Mouse (Mus musculus) heart, embryonic 12.5 days (tissue): ENCODE measurements around the gene Sh2d3c. TPM values are rescaled to one million over a fixed set of nuclear protein-coding genes. Genes with fewer than 3 reads are reported as not detected.

Source experiments
- ATAC-seq: fragments of 200-750 bp; cut with Nextera tagmentation; 2 replicates; pipeline ENCODE4 v1.8.0; 2017; ENCODE audit warnings: moderate TSS enrichment, moderate library complexity; ENCODE audit not compliant: insufficient number of reproducible peaks, low FRiP score
- H3K27ac ChIP-seq: fragments of 300-500 bp; sonication (generic); 2 replicates; pipeline ENCODE4 v1.5.1; 2016; ENCODE audit warnings: mild to moderate bottlenecking, moderate library complexity; ENCODE audit not compliant: poor library complexity, severe bottlenecking
- H3K27me3 ChIP-seq: fragments of 300-500 bp; sonication (generic); replicated peaks from 2 replicates; pipeline ENCODE4 v1.6.1; 2016; ENCODE audit warnings: mild to moderate bottlenecking, moderate library complexity
- H3K36me3 ChIP-seq: fragments of 300-500 bp; sonication (generic); 2 replicates; pipeline ENCODE4 v1.6.1; 2016; ENCODE audit warnings: mild to moderate bottlenecking, moderate library complexity
- H3K4me1 ChIP-seq: fragments of 300-500 bp; sonication (generic); replicated peaks from 2 replicates; pipeline ENCODE4 v1.6.1; 2016; ENCODE audit warnings: mild to moderate bottlenecking
- H3K4me2 ChIP-seq: fragments of 300-500 bp; sonication (generic); 2 replicates; pipeline ENCODE4 v1.6.1; 2016; ENCODE audit warnings: mild to moderate bottlenecking, moderate library complexity
- H3K4me3 ChIP-seq: fragments of 300-500 bp; sonication (generic); 2 replicates; pipeline ENCODE4 v1.5.1; 2016; ENCODE audit warnings: mild to moderate bottlenecking
- H3K9ac ChIP-seq: fragments of 300-500 bp; sonication (generic); 2 replicates; pipeline ENCODE4 v1.6.1; 2016; ENCODE audit warnings: mild to moderate bottlenecking, moderate library complexity
- H3K9me3 ChIP-seq: fragments of 300-500 bp; sonication (generic); replicated peaks from 2 replicates; pipeline ENCODE4 v1.6.1; 2016; ENCODE audit warnings: mild to moderate bottlenecking, moderate library complexity
- WGBS: fragments of 180-500 bp; shearing (Covaris S2); methylation state at CpG from one replicate; pipeline ENCODE4 v1.1.7; 2016; 5-methylcytosine and 5-hydroxymethylcytosine counted together
- polyA plus RNA-seq: library from polyadenylated mRNA; unstranded; fragments of >200 nt; fragmentation: Nextera tagmentation; extraction: Ambion mirVana; gene quantifications from 2 replicates; pipeline ENCODE4 v1.2.1, GENCODE M21; 2016

Gene Sh2d3c
- polyA plus RNA-seq: 35.4 and 36.0 TPM in 2 replicates

- Histone ChIP-seq H3K4me3 (peak within 1 kb of the TSS; percentile 4), H3K27me3 (no peaks in the 10 kb centered on the region), H3K9me3 (no peaks in the 10 kb centered on the region), H3K9ac (peak within 1 kb of the TSS; percentile 42), H3K4me1 (peaks cover 20% of the 10 kb centered on the region), H3K27ac (peak within 1 kb of the TSS; percentile 26; the same call in 1 of the 2 replicates), H3K36me3 (no peaks in the 10 kb centered on the region; the same call in 1 of the 2 replicates), H3K4me2 (peak within 1 kb of the TSS; percentile 44)
- 35% methylated on average over 8 of the region's 8 CpGs for WGBS
- no peak; the same call in 1 of the 2 replicates for ATAC-seq
Measured at GRCm38 (mm10) chr2:32720681-32721229, at the start of gene Sh2d3c. Gene Sh2d3c, plus strand, starts transcription at chr2:32721055.

GRCm38 (mm10) chr2:32671147-32671546 lies 49.7 kb upstream of the Sh2d3c start:
- H3K4me3 ChIP-seq: no peak overlapping the region
- H3K9me3 ChIP-seq: no peaks in the 10 kb centered on the region
- peaks cover 43% of the 10 kb centered on the region for H3K4me1 ChIP-seq
- no peak overlapping the region for H3K9ac ChIP-seq
- H3K27ac ChIP-seq: no peak overlapping the region
- WGBS: 83% methylated on average over 9 of the region's 9 CpGs
- H3K4me2 ChIP-seq: no peak overlapping the region
- no peaks in the 10 kb centered on the region for H3K27me3 ChIP-seq
- no peak for ATAC-seq
- peaks cover 68% of the 10 kb centered on the region for H3K36me3 ChIP-seq

GRCm38 (mm10) chr2:32671907-32672595 lies 48.8 kb upstream of the Sh2d3c start:
- H3K4me1 ChIP-seq: peaks cover 38% of the 10 kb centered on the region
- H3K27me3 ChIP-seq: no peaks in the 10 kb centered on the region
- no peak for ATAC-seq
- no peak overlapping the region for H3K4me3 ChIP-seq
- WGBS: 59% methylated on average over 9 of the region's 9 CpGs
- no peaks in the 10 kb centered on the region for H3K9me3 ChIP-seq
- H3K9ac ChIP-seq: no peak overlapping the region
- H3K36me3 ChIP-seq: peaks cover 72% of the 10 kb centered on the region
- H3K4me2 ChIP-seq: no peak overlapping the region
- peak overlapping the region; percentile 24; the same call in 1 of the 2 replicates for H3K27ac ChIP-seq

- Histone ChIP-seq H3K4me1 (peaks cover 29% of the 10 kb centered on the region), H3K27ac (no peak overlapping the region), H3K9ac (no peak overlapping the region), H3K9me3 (no peaks in the 10 kb centered on the region), H3K36me3 (peaks cover 84% of the 10 kb centered on the region), H3K27me3 (no peaks in the 10 kb centered on the region), H3K4me2 (no peak overlapping the region), H3K4me3 (no peak overlapping the region)
- 73% methylated on average over 16 of the region's 16 CpGs for WGBS
- no peak for ATAC-seq
Measured at GRCm38 (mm10) chr2:32673176-32673917, 47.5 kb upstream of the Sh2d3c start.

- Histone ChIP-seq H3K36me3 (peaks cover 86% of the 10 kb centered on the region), H3K9me3 (no peaks in the 10 kb centered on the region), H3K4me3 (no peak overlapping the region), H3K4me2 (no peak overlapping the region), H3K27me3 (no peaks in the 10 kb centered on the region), H3K4me1 (peaks cover 50% of the 10 kb centered on the region), H3K9ac (no peak overlapping the region), H3K27ac (no peak overlapping the region)
- no peak for ATAC-seq
- 88% methylated on average over 3 of the region's 3 CpGs for WGBS
Measured at GRCm38 (mm10) chr2:32676821-32677220, 44.0 kb upstream of the Sh2d3c start.

- H3K4me1 ChIP-seq: peaks cover 43% of the 10 kb centered on the region
- no peak for ATAC-seq
- H3K36me3 ChIP-seq: peaks cover 86% of the 10 kb centered on the region
- H3K27ac ChIP-seq: no peak overlapping the region
- no peak overlapping the region for H3K9ac ChIP-seq
- no peak overlapping the region for H3K4me2 ChIP-seq
- 88% methylated on average over 7 of the region's 7 CpGs for WGBS
- H3K27me3 ChIP-seq: no peaks in the 10 kb centered on the region
- no peak overlapping the region for H3K4me3 ChIP-seq
- no peaks in the 10 kb centered on the region for H3K9me3 ChIP-seq
Measured at GRCm38 (mm10) chr2:32677683-32678082, 43.2 kb upstream of the Sh2d3c start.

- H3K36me3 ChIP-seq: peaks cover 86% of the 10 kb centered on the region
- no peaks in the 10 kb centered on the region for H3K9me3 ChIP-seq
- peak overlapping the region; percentile 82 for H3K27ac ChIP-seq
- peaks cover 31% of the 10 kb centered on the region for H3K4me1 ChIP-seq
- H3K4me2 ChIP-seq: no peak overlapping the region
- no peaks in the 10 kb centered on the region for H3K27me3 ChIP-seq
- 12% methylated on average over 7 of the region's 7 CpGs for WGBS
- H3K4me3 ChIP-seq: no peak overlapping the region
- 0 out of 2 replicates have a peak overlapping the region, but pooled peaks have one; percentile 11 for H3K9ac ChIP-seq
- peak; percentile 29; the same call in 1 of the 2 replicates for ATAC-seq
Measured at GRCm38 (mm10) chr2:32680051-32680451, 40.8 kb upstream of the Sh2d3c start.

- Histone ChIP-seq H3K9me3 (no peaks in the 10 kb centered on the region), H3K9ac (peak overlapping the region; percentile 26; the same call in 1 of the 2 replicates), H3K27me3 (no peaks in the 10 kb centered on the region), H3K4me1 (peaks cover 31% of the 10 kb centered on the region), H3K4me2 (no peak overlapping the region), H3K4me3 (no peak overlapping the region), H3K27ac (peak overlapping the region; percentile 82), H3K36me3 (peaks cover 86% of the 10 kb centered on the region)
- ATAC-seq: 0 out of 2 replicates have a peak, but pooled peaks have one; percentile 10
- 84% methylated on average over 19 of the region's 19 CpGs for WGBS
Measured at GRCm38 (mm10) chr2:32680961-32681650, 39.7 kb upstream of the Sh2d3c start.

GRCm38 (mm10) chr2:32681754-32682153 lies 39.1 kb upstream of the Sh2d3c start:
- Histone ChIP-seq H3K4me3 (no peak overlapping the region), H3K9ac (no peak overlapping the region), H3K36me3 (peaks cover 90% of the 10 kb centered on the region), H3K27me3 (no peaks in the 10 kb centered on the region), H3K4me2 (no peak overlapping the region), H3K9me3 (no peaks in the 10 kb centered on the region), H3K27ac (0 out of 2 replicates have a peak overlapping the region, but pooled peaks have one; percentile 22), H3K4me1 (peaks cover 31% of the 10 kb centered on the region)
- 67% methylated on average over 6 of the region's 6 CpGs for whole genome bisulfite sequencing
- no peak for ATAC-seq

GRCm38 (mm10) chr2:32682721-32683417 lies 38.0 kb upstream of the Sh2d3c start:
- 80% methylated on average over 14 of the region's 14 CpGs for WGBS
- Histone ChIP-seq H3K27me3 (no peaks in the 10 kb centered on the region), H3K9ac (no peak overlapping the region), H3K4me1 (peaks cover 31% of the 10 kb centered on the region), H3K4me3 (no peak overlapping the region), H3K4me2 (no peak overlapping the region), H3K27ac (0 out of 2 replicates have a peak overlapping the region, but pooled peaks have one; percentile 5), H3K36me3 (peaks cover 90% of the 10 kb centered on the region), H3K9me3 (no peaks in the 10 kb centered on the region)
- ATAC-seq: no peak
